27 mouse cellular contexts compared by ENCODE assay signal in genomic region chr12:16051439-16051838, GRCm38 (mm10).
"Had no signal": no experiment of that assay in that cellular context is flagged by ENCODE, and none has a peak within 500 bp of the region (broad histone marks: within the 10 kb centered on the region; RNA-seq: fewer than 3 reads in every experiment).

No protein-coding gene starts in this region.

- H3K9ac ChIP-seq: limb, embryonic 12.5 days; limb, embryonic 13.5 days; limb, embryonic 15.5 days; liver, embryonic 12.5 days; liver, embryonic 13.5 days; liver, embryonic 14.5 days; liver, embryonic 15.5 days; liver, postnatal 0 days; lung, embryonic 14.5 days; lung, embryonic 15.5 days; midbrain, embryonic 12.5 days; midbrain, embryonic 13.5 days; midbrain, embryonic 15.5 days had no signal

- H3K27me3 ChIP-seq: limb, embryonic 12.5 days; limb, embryonic 15.5 days; liver, embryonic 12.5 days; liver, embryonic 13.5 days; liver, embryonic 15.5 days; lung, embryonic 15.5 days; megakaryocyte, embryonic 14.5 days; midbrain, embryonic 12.5 days; midbrain, embryonic 13.5 days; midbrain, embryonic 15.5 days had no signal

- H3K36me3 ChIP-seq: limb, embryonic 10.5 days; limb, embryonic 12.5 days; limb, embryonic 13.5 days; limb, embryonic 15.5 days; liver, embryonic 12.5 days; liver, embryonic 13.5 days; liver, embryonic 15.5 days; lung, embryonic 15.5 days; midbrain, embryonic 10.5 days; midbrain, embryonic 12.5 days; midbrain, embryonic 13.5 days; midbrain, embryonic 15.5 days had no signal

- H3K4me3 ChIP-seq: left cerebral cortex, adult 2 months; limb, embryonic 10.5 days; limb, embryonic 12.5 days; limb, embryonic 13.5 days; limb, embryonic 15.5 days; liver, embryonic 12.5 days; liver, embryonic 13.5 days; liver, embryonic 15.5 days; lung, embryonic 15.5 days; megakaryocyte, embryonic 14.5 days; midbrain, embryonic 10.5 days; midbrain, embryonic 12.5 days; midbrain, embryonic 13.5 days; midbrain, embryonic 15.5 days; myocyte had no signal

- H3K27ac ChIP-seq: left cerebral cortex, adult 2 months; limb, embryonic 10.5 days; limb, embryonic 12.5 days; limb, embryonic 13.5 days; limb, embryonic 15.5 days; liver, embryonic 12.5 days; liver, embryonic 13.5 days; liver, embryonic 14.5 days; liver, embryonic 15.5 days; lung, embryonic 15.5 days; macrophage; midbrain, embryonic 10.5 days; midbrain, embryonic 12.5 days; midbrain, embryonic 13.5 days; midbrain, embryonic 15.5 days had no signal

- H3K4me1 ChIP-seq: lung, embryonic 15.5 days; midbrain, embryonic 12.5 days; midbrain, embryonic 13.5 days; midbrain, embryonic 15.5 days had no signal

- DNase-seq: left cerebral cortex, postnatal 4 days; liver; liver, embryonic 13.5 days; liver, postnatal 0 days; lung, adult 18-20 months; lung, adult 2 months; lung, embryonic 14.5 days; lung, postnatal 10 days; lung, postnatal 36 days; lung, postnatal 4 days; midbrain, embryonic 14.5 days had no signal

- H3K9me3 ChIP-seq: limb, embryonic 10.5 days; limb, embryonic 12.5 days; limb, embryonic 13.5 days; limb, embryonic 15.5 days; liver, embryonic 12.5 days; liver, embryonic 13.5 days; liver, embryonic 15.5 days; lung, embryonic 15.5 days; megakaryocyte, embryonic 14.5 days; midbrain, embryonic 10.5 days; midbrain, embryonic 12.5 days; midbrain, embryonic 13.5 days; midbrain, embryonic 15.5 days had no signal
